Mouse (Mus musculus) bone marrow, adult 2 months (tissue): ENCODE data around the gene Nos1ap.

Experiments used
- CTCF ChIP-seq: fragments of 200-500 bp; IDR thresholded peaks from 2 replicates; pipeline ENCODE4 v1.5.1; 2011; ENCODE audit warnings: low read length, control low read depth; ENCODE audit not compliant: control insufficient read depth, insufficient read depth
- POLR2A ChIP-seq: fragments of 200-500 bp; IDR thresholded peaks from 2 replicates; pipeline ENCODE4 v1.6.1; 2011; ENCODE audit warnings: low read depth, mild to moderate bottlenecking, control low read depth, low read length, borderline replicate concordance; ENCODE audit not compliant: control insufficient read depth

GRCm38 (mm10) chr1:170383530-170383929 is 206.1 kb downstream of the Nos1ap start:
- TF ChIP-seq CTCF (no peak), POLR2A (no peak)
